22 mouse cellular contexts compared by ENCODE assay signal in genomic region chr3:27728798-27729782, GRCm38 (mm10). TPM values are rescaled to one million over a fixed set of nuclear protein-coding genes. Genes with fewer than 3 reads are reported as not detected.
DNase-seq lines count a peak whose midpoint lies in the region; ATAC-seq and TF ChIP-seq lines count a peak whose summit lies in the region.
"Had no signal": no experiment of that assay in that cellular context is flagged by ENCODE, and none has a peak within 500 bp of the region (broad histone marks: within the 10 kb centered on the region; RNA-seq: fewer than 3 reads in every experiment).

No protein-coding gene starts in this region.

- H3K9ac ChIP-seq in lung, embryonic 15.5 days = no peak overlapping the region
- H3K9ac ChIP-seq in liver, embryonic 14.5 days (replicated peaks) = no peak overlapping the region
- H3K9ac ChIP-seq in stomach, postnatal 0 days (ENCODE audit: low read length) = no peak overlapping the region
- H3K9ac ChIP-seq: embryonic facial prominence, embryonic 15.5 days; heart, embryonic 13.5 days; neural tube, embryonic 15.5 days had no signal

- 54% methylated on average over 8 of the region's 8 CpGs for WGBS in lung, embryonic 15.5 days
- WGBS in liver, embryonic 14.5 days (ENCODE audit: insufficient replicate concordance) = 50% methylated on average over 8 of the region's 8 CpGs
- 53% methylated on average over 8 of the region's 8 CpGs for WGBS in stomach, postnatal 0 days

- H3K4me2 ChIP-seq in lung, embryonic 15.5 days = no peak overlapping the region
- no peak overlapping the region for H3K4me2 ChIP-seq in liver, embryonic 14.5 days (ENCODE audit: low read depth)
- H3K4me2 ChIP-seq in stomach, postnatal 0 days (replicated peaks; ENCODE audit: low read depth) = no peak overlapping the region
- H3K4me2 ChIP-seq: embryonic facial prominence, embryonic 15.5 days; heart, embryonic 13.5 days; neural tube, embryonic 15.5 days had no signal

- H3K4me3 ChIP-seq in lung, embryonic 15.5 days = no peak overlapping the region
- H3K4me3 ChIP-seq in liver, embryonic 14.5 days (ENCODE audit: insufficient read depth in 1 of 2, low read depth in 2 of 2, low read length in 2 of 2) = no peak overlapping the region
- no peak overlapping the region for H3K4me3 ChIP-seq in stomach, postnatal 0 days (ENCODE audit: low read depth, low read length)
- H3K4me3 ChIP-seq: embryonic facial prominence, embryonic 15.5 days; heart, embryonic 13.5 days; limb, embryonic 10.5 days; megakaryocyte, embryonic 14.5 days; neural tube, embryonic 15.5 days had no signal

- TF ChIP-seq EP300 in liver, embryonic 14.5 days (IDR thresholded peaks at IDR 0.05; ENCODE audit: low read depth) = no peak
- no peak for TF ChIP-seq EP300 in stomach, postnatal 0 days (optimal IDR thresholded peaks at IDR 0.05)

- no peaks in the 10 kb centered on the region for H3K9me3 ChIP-seq in lung, embryonic 15.5 days
- H3K9me3 ChIP-seq in liver, embryonic 14.5 days (ENCODE audit: control insufficient read depth, low read length) = no peaks in the 10 kb centered on the region
- no peaks in the 10 kb centered on the region for H3K9me3 ChIP-seq in stomach, postnatal 0 days (ENCODE audit: control insufficient read depth, low read length)
- H3K9me3 ChIP-seq: embryonic facial prominence, embryonic 15.5 days; heart, embryonic 13.5 days; limb, embryonic 10.5 days; megakaryocyte, embryonic 14.5 days; neural tube, embryonic 15.5 days had no signal

- peak overlapping the region; percentile 94 for H3K27ac ChIP-seq in lung, embryonic 15.5 days
- no peak overlapping the region for H3K27ac ChIP-seq in liver, embryonic 14.5 days
- no peak overlapping the region for H3K27ac ChIP-seq in stomach, postnatal 0 days (replicated peaks)
- H3K27ac ChIP-seq: embryonic facial prominence, embryonic 15.5 days; heart, embryonic 13.5 days; limb, embryonic 10.5 days; neural tube, embryonic 15.5 days had no signal

- peak; percentile 62 for DNase-seq in heart, adult 11 months
- no peak for DNase-seq in heart, postnatal 10 days
- no peak for DNase-seq in lung, postnatal 10 days
- no peak for DNase-seq in liver, embryonic 14.5 days (ENCODE audit: low read depth in 3 of 3, low spot score in 3 of 3)
- peak; percentile 23 for DNase-seq in stomach, postnatal 0 days (ENCODE audit: low spot score)
- DNase-seq in urinary bladder, postnatal 4 days (ENCODE audit: low spot score in 2 of 2) = no peak
- no peak for DNase-seq in right cerebral cortex, adult 2 months (ENCODE audit: low spot score in 2 of 2)
- DNase-seq: adrenal gland, adult 2 months; cerebellum, postnatal 25 days; kidney, adult 2 months; lung, postnatal 14 days; right cerebral cortex, postnatal 14 days; spleen, adult 18-20 months had no signal

- intact Hi-C loops in heart, postnatal 10 days (cut with DNase I) = no loop called here

- H3K36me3 ChIP-seq in lung, embryonic 15.5 days = no peaks in the 10 kb centered on the region
- no peaks in the 10 kb centered on the region for H3K36me3 ChIP-seq in liver, embryonic 14.5 days (replicated peaks; ENCODE audit: control insufficient read depth, insufficient read depth, low read depth)
- no peaks in the 10 kb centered on the region for H3K36me3 ChIP-seq in stomach, postnatal 0 days (ENCODE audit: control insufficient read depth, insufficient read depth, low read length)
- H3K36me3 ChIP-seq: embryonic facial prominence, embryonic 15.5 days; heart, embryonic 13.5 days; limb, embryonic 10.5 days; neural tube, embryonic 15.5 days had no signal

- peaks cover 14% of the 10 kb centered on the region for H3K4me1 ChIP-seq in lung, embryonic 15.5 days
- H3K4me1 ChIP-seq in liver, embryonic 14.5 days (replicated peaks; ENCODE audit: control insufficient read depth in 2 of 2, insufficient read depth in 2 of 2, low read length in 1 of 2) = peaks cover 0 to 5% of the 10 kb centered on the region in 2 experiments; a peak in 2 of 4 replicates
- H3K4me1 ChIP-seq in stomach, postnatal 0 days (replicated peaks; ENCODE audit: control insufficient read depth, insufficient read depth) = no peaks in the 10 kb centered on the region
- H3K4me1 ChIP-seq: embryonic facial prominence, embryonic 15.5 days; megakaryocyte, embryonic 14.5 days had no signal

- ATAC-seq in lung, embryonic 15.5 days (ENCODE audit: borderline replicate concordance, extremely low read depth, low FRiP score, low TSS enrichment) = peak; percentile 86
- ATAC-seq in liver, embryonic 14.5 days (ENCODE audit: insufficient read depth) = peak; percentile 73
- peak; percentile 51; the same call in 1 of the 2 replicates for ATAC-seq in stomach, postnatal 0 days (ENCODE audit: low FRiP score, low TSS enrichment)
- ATAC-seq: forebrain, embryonic 16.5 days; hindbrain, embryonic 16.5 days; midbrain, embryonic 16.5 days had no signal

- no peak for TF ChIP-seq CTCF in liver, embryonic 14.5 days (IDR thresholded peaks at IDR 0.05; ENCODE audit: low read depth)
- no peak for TF ChIP-seq CTCF in stomach, postnatal 0 days (IDR thresholded peaks at IDR 0.05; ENCODE audit: low read depth)

- no peaks in the 10 kb centered on the region for H3K27me3 ChIP-seq in lung, embryonic 15.5 days
- H3K27me3 ChIP-seq in liver, embryonic 14.5 days (ENCODE audit: control insufficient read depth, insufficient read depth, low read length) = no peaks in the 10 kb centered on the region
- H3K27me3 ChIP-seq in stomach, postnatal 0 days (ENCODE audit: control insufficient read depth, insufficient read depth, low read length) = no peaks in the 10 kb centered on the region
- H3K27me3 ChIP-seq: embryonic facial prominence, embryonic 15.5 days; heart, embryonic 13.5 days; megakaryocyte, embryonic 14.5 days; neural tube, embryonic 15.5 days had no signal

RNA-seq across cellular contexts. Expression of gene Fndc3b, which starts 18.0 kb away (rescaled TPM):
- 10 to 100 TPM; 77.3 to 95.8 TPM for total RNA-seq in heart, postnatal 10 days (2021)
- polyA plus RNA-seq in lung, embryonic 15.5 days (2015; fragmentation: Nextera tagmentation; extraction: Ambion mirVana) = 33.5 and 35.7 TPM in 2 replicates
- 3.3 and 4.2 TPM in 2 replicates for polyA plus RNA-seq in liver, embryonic 14.5 days (2012; rRNA removed)
- 5.5 and 5.6 TPM in 2 replicates for polyA plus RNA-seq in liver, embryonic 14.5 days (2014; fragmentation: Nextera tagmentation; extraction: Ambion mirVana)
- 11.8 TPM in 2 replicates for polyA plus RNA-seq in stomach, postnatal 0 days (2015; fragmentation: Nextera tagmentation; extraction: Ambion mirVana)

Comparison
In these comparisons a context has a peak if more than half of its experiments do, and no peak if none do; other contexts are left out.
1. DNase-seq: peak in heart, adult 11 months (single experiment) and stomach, postnatal 0 days (single experiment); none in heart, postnatal 10 days (0 of 2), lung, postnatal 10 days (single experiment), liver, embryonic 14.5 days (0 of 3), urinary bladder, postnatal 4 days (0 of 2) and right cerebral cortex, adult 2 months (0 of 2).
2. Peak in every context shown above with its lines, with median percentiles within 50 percentile points of each other: ATAC-seq.